Mouse (Mus musculus) liver, embryonic 14.5 days (tissue): ENCODE data around the gene Dclk2. TPM values are rescaled to one million over a fixed set of nuclear protein-coding genes. Genes with fewer than 3 reads are reported as not detected.

ENCODE experiments used
- ATAC-seq: fragments of 200-750 bp; cut with Nextera tagmentation; 2 replicates; pipeline ENCODE4 v1.8.0; 2017; ENCODE audit warnings: moderate number of reproducible peaks, mild to moderate bottlenecking, moderate library complexity; ENCODE audit not compliant: insufficient read depth
- DNase-seq, 3 experiments: peaks; one replicate each; pipeline ENCODE4 v3.0.0-alpha.2; 2012 to 2013; ENCODE audit warnings: low read depth in 3 of 3, low spot score in 3 of 3
- H3K27ac ChIP-seq: fragments of 300-500 bp; sonication (generic); 2 replicates; pipeline ENCODE4 v1.5.1; 2014; ENCODE audit warnings: moderate library complexity, mild to moderate bottlenecking, control low read depth, inconsistent platforms
- H3K27me3 ChIP-seq: fragments of 300-500 bp; sonication (generic); 2 replicates; pipeline ENCODE4 v1.6.1; 2014; ENCODE audit warnings: mild to moderate bottlenecking, low read length, moderate library complexity; ENCODE audit not compliant: control insufficient read depth, insufficient read depth
- H3K36me3 ChIP-seq: fragments of 300-500 bp; sonication (generic); replicated peaks from 2 replicates; pipeline ENCODE4 v1.6.1; 2014; ENCODE audit warnings: low read depth; ENCODE audit not compliant: control insufficient read depth, insufficient read depth
- H3K4me1 ChIP-seq, 2 experiments: fragments of 200-500 bp in 1 of 2; fragments of 300-500 bp in 1 of 2; sonication (generic) in 1 of 2; replicated peaks; 2 replicates each; pipeline ENCODE4 v1.6.1; 2012 to 2014; ENCODE audit warnings: antibody characterized with exemption in 1 of 2, inconsistent platforms in 1 of 2, low read length in 1 of 2; ENCODE audit not compliant: control insufficient read depth in 2 of 2, insufficient read depth in 2 of 2
- H3K4me2 ChIP-seq: fragments of 300-500 bp; sonication (generic); 2 replicates; pipeline ENCODE4 v1.6.1; 2014; ENCODE audit warnings: low read depth, mild to moderate bottlenecking, control low read depth, moderate library complexity
- H3K4me3 ChIP-seq, 2 experiments: fragments of 200-500 bp in 1 of 2; fragments of 300-500 bp in 1 of 2; sonication (generic) in 1 of 2; 2 replicates each; pipeline ENCODE4 v1.5.1; 2012 to 2014; ENCODE audit warnings: low read depth in 2 of 2, low read length in 2 of 2, mild to moderate bottlenecking in 2 of 2, control low read depth in 1 of 2, inconsistent platforms in 1 of 2, moderate library complexity in 1 of 2; ENCODE audit not compliant: insufficient read depth in 1 of 2
- H3K9ac ChIP-seq: fragments of 300-500 bp; sonication (generic); replicated peaks from 2 replicates; pipeline ENCODE4 v1.6.1; 2014; ENCODE audit warnings: mild to moderate bottlenecking, control low read depth, moderate library complexity
- H3K9me3 ChIP-seq: fragments of 300-500 bp; sonication (generic); 2 replicates; pipeline ENCODE4 v1.6.1; 2016; ENCODE audit warnings: low read length, mixed read lengths; ENCODE audit not compliant: control insufficient read depth
- CTCF ChIP-seq: IDR thresholded peaks from 2 replicates; pipeline ENCODE4 v1.5.1; 2016; ENCODE audit warnings: antibody characterized with exemption, low read depth, control low read depth
- EP300 ChIP-seq: IDR thresholded peaks from 2 replicates; pipeline ENCODE4 v1.6.1; 2016; ENCODE audit warnings: antibody characterized with exemption, low read depth
- WGBS: fragments of 180-500 bp; shearing (Covaris S2); extraction: QIAGEN DNeasy Blood & Tissue Kit; methylation state at CpG from one replicate; pipeline ENCODE4 v1.1.7; 2014; ENCODE audit not compliant: insufficient replicate concordance; 5-methylcytosine and 5-hydroxymethylcytosine counted together
- polyA plus RNA-seq, 2 experiments: library from polyadenylated mRNA; depleted of rRNA in 1 of 2; stranded (reverse) in 1 of 2; unstranded in 1 of 2; fragments of >200 nt; fragmentation: Nextera tagmentation in 1 of 2; extraction: Ambion mirVana in 1 of 2; gene quantifications; 2 replicates each; pipeline versions ENCODE4 v1.2.1 to v1.2.3; 2012 to 2014

Gene Dclk2
- polyA plus RNA-seq, 2 experiments: 8.7 to 12.8 TPM

DNA sequence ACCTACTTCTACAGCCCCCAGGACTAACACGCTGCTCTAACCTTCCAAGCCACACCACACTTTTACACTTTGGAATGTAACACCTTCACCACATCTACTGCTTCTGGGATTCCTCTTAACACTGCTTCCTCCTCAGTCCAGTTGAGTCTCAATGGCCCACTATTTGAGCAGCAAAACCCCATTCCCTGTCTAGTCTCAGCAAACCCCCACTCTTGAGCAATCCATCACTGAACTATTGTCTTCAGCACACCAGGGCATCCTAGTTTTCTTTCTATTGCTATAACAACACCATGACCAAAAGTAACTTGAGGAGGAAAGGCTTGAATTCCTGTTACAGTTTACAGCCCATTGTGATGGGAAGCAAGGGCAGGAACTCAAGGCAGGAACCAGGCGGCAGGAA, 36.2 kb downstream of the Dclk2 start:
- ATAC-seq (no peak), DNase-seq (no peak)
- H3K27me3 ChIP-seq: no peaks in the 10 kb centered on the region
- no peak overlapping the region for H3K27ac ChIP-seq
- no peaks in the 10 kb centered on the region for H3K4me1 ChIP-seq
- WGBS: 76% methylated on average over 2 of the region's 2 CpGs
- TF ChIP-seq CTCF (no peak), EP300 (no peak)
- no peak overlapping the region for H3K4me3 ChIP-seq
- no peaks in the 10 kb centered on the region for H3K36me3 ChIP-seq
- no peak overlapping the region for H3K4me2 ChIP-seq
- H3K9ac ChIP-seq: no peak overlapping the region
- H3K9me3 ChIP-seq: no peaks in the 10 kb centered on the region

- ATAC-seq (no peak), DNase-seq (no peak)
- no peak for TF ChIP-seq CTCF
- TF ChIP-seq EP300: no peak
- Histone ChIP-seq H3K4me1 (no peaks in the 10 kb centered on the region), H3K9ac (no peak overlapping the region), H3K36me3 (no peaks in the 10 kb centered on the region), H3K9me3 (no peaks in the 10 kb centered on the region), H3K4me3 (no peak overlapping the region), H3K4me2 (no peak overlapping the region), H3K27me3 (no peaks in the 10 kb centered on the region), H3K27ac (no peak overlapping the region)
- 64% methylated on average over 6 of the region's 6 CpGs for WGBS
Measured at GRCm38 (mm10) chr3:86883985-86884384, 36.7 kb downstream of the Dclk2 start.

DNA sequence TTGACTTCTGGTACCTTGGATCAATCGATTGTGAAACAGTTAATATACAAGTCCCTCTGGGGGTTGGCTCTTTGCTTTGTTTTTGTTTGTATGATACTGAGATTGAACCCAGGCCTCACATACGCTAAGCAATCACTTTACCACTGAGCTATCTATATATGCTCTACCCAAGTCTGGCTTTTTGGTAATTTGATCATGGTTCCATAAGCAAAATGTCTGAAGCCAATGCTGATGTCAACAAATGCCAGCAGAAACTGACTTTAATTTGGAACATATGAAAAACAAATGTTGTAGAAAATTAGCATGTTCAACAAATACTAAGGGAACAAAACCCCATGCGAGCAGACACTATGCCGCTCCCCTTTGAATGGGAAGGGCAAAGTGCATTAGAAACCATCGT, 44.7 kb downstream of the Dclk2 start:
- 69% methylated on average over 5 of the region's 5 CpGs for WGBS
- Histone ChIP-seq H3K4me3 (no peak overlapping the region), H3K4me2 (no peak overlapping the region), H3K36me3 (no peaks in the 10 kb centered on the region), H3K27ac (no peak overlapping the region), H3K9me3 (no peaks in the 10 kb centered on the region), H3K4me1 (no peaks in the 10 kb centered on the region), H3K27me3 (no peaks in the 10 kb centered on the region), H3K9ac (no peak overlapping the region)
- DNase-seq (no peak), ATAC-seq (no peak)
- TF ChIP-seq EP300: no peak
- TF ChIP-seq CTCF: no peak

DNA sequence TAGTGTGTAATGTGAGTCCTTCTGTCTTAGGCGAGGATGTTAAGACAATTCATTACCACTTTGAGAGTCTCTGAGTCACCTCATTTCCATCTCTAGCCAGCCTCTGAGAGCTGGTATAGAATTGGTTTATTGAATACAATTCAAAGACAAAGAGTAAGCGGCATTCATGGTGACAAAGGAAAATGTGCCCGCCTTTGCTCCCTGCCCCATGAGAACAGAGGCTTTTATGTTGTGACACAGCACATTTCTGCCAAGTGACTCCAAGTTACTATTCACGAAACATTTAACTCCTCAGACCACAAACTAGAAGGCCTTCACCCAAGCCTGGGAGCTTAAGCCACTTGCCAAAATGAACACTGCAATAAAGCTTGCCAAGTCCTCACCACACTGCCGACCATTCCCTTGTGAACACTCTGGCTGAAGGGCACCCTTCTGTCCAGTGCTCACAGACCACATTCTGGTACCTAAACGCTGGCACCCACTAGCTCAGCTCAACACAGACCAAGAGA, 47.5 kb downstream of the Dclk2 start:
- DNase-seq (no peak), ATAC-seq (no peak)
- no peak overlapping the region for H3K27ac ChIP-seq
- no peaks in the 10 kb centered on the region for H3K27me3 ChIP-seq
- no peak for TF ChIP-seq EP300
- H3K4me2 ChIP-seq: no peak overlapping the region
- H3K4me3 ChIP-seq: no peak overlapping the region
- H3K36me3 ChIP-seq: no peaks in the 10 kb centered on the region
- 51% methylated on average over 6 of the region's 6 CpGs for WGBS
- H3K4me1 ChIP-seq: no peaks in the 10 kb centered on the region
- no peak overlapping the region for H3K9ac ChIP-seq
- H3K9me3 ChIP-seq: no peaks in the 10 kb centered on the region

DNA sequence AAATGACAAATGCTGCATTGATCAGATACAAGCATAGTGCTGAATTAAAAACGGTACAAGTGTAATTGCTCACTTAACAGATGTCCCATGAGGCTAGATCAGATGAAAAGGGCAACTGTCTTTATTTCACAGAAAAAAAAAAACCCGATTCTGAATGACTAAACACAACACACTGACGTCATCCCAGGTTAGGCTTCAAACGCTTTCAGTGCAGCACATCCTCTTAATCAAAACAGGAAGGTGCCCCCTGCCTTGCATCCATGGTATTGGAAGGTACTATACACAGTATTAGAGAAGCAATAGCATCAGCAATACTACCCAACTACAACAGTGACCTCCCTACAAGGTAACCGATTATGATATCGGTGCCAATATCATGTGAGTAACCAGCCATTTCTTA, 49.7 kb downstream of the Dclk2 start:
- Histone ChIP-seq H3K4me1 (no peaks in the 10 kb centered on the region), H3K36me3 (no peaks in the 10 kb centered on the region), H3K9me3 (no peaks in the 10 kb centered on the region), H3K27me3 (no peaks in the 10 kb centered on the region), H3K4me3 (no peak overlapping the region), H3K4me2 (no peak overlapping the region), H3K9ac (no peak overlapping the region), H3K27ac (no peak overlapping the region)
- 68% methylated on average over 6 of the region's 6 CpGs for WGBS
- no peak for ATAC-seq
- no peak for DNase-seq
- TF ChIP-seq EP300 (no peak), CTCF (no peak)

- H3K36me3 ChIP-seq: no peaks in the 10 kb centered on the region
- no peak for TF ChIP-seq EP300
- no peak for TF ChIP-seq CTCF
- no peak overlapping the region for H3K4me2 ChIP-seq
- 46% methylated on average over 3 of the region's 3 CpGs for WGBS
- no peak overlapping the region for H3K4me3 ChIP-seq
- H3K27ac ChIP-seq: no peak overlapping the region
- no peaks in the 10 kb centered on the region for H3K27me3 ChIP-seq
- no peak for DNase-seq
- ATAC-seq: no peak
- H3K9me3 ChIP-seq: no peaks in the 10 kb centered on the region
- no peaks in the 10 kb centered on the region for H3K4me1 ChIP-seq
- no peak overlapping the region for H3K9ac ChIP-seq
Measured at GRCm38 (mm10) chr3:86870411-86870810, 50.2 kb downstream of the Dclk2 start.
